Mouse (Mus musculus) kidney, postnatal 0 days (tissue): ENCODE results near the gene Msl3. TPM values are rescaled to one million over a fixed set of nuclear protein-coding genes. Genes with fewer than 3 reads are reported as not detected.

Source experiments
- ATAC-seq: fragments of 200-750 bp; cut with Nextera tagmentation; replicated peaks from 2 replicates; pipeline ENCODE4 v1.8.0; 2017; ENCODE audit warnings: low read depth, moderate number of reproducible peaks, moderate TSS enrichment, moderate library complexity; ENCODE audit not compliant: low FRiP score
- DNase-seq: peaks from one replicate; pipeline ENCODE4 v3.0.0-alpha.2; 2016; ENCODE audit warnings: low spot score
- H3K27ac ChIP-seq: fragments of 300-500 bp; sonication (generic); 2 replicates; pipeline ENCODE4 v1.5.1; 2014; ENCODE audit warnings: mild to moderate bottlenecking
- H3K27me3 ChIP-seq: fragments of 300-500 bp; sonication (generic); 2 replicates; pipeline ENCODE4 v1.6.1; 2014; ENCODE audit warnings: low read length, mixed read lengths; ENCODE audit not compliant: insufficient read depth
- H3K36me3 ChIP-seq: fragments of 300-500 bp; sonication (generic); 2 replicates; pipeline ENCODE4 v1.6.1; 2014; ENCODE audit warnings: low read length, mixed read lengths; ENCODE audit not compliant: insufficient read depth
- H3K4me1 ChIP-seq: fragments of 300-500 bp; sonication (generic); replicated peaks from 2 replicates; pipeline ENCODE4 v1.6.1; 2014; ENCODE audit warnings: antibody characterized with exemption, low read length, mixed read lengths; ENCODE audit not compliant: insufficient read depth
- H3K4me2 ChIP-seq: fragments of 300-500 bp; sonication (generic); 2 replicates; pipeline ENCODE4 v1.6.1; 2014; ENCODE audit warnings: mild to moderate bottlenecking, low read length, moderate library complexity, mixed read lengths
- H3K4me3 ChIP-seq: fragments of 300-500 bp; sonication (generic); replicated peaks from 2 replicates; pipeline ENCODE4 v1.5.1; 2014; ENCODE audit warnings: low read depth, low read length
- H3K9ac ChIP-seq: fragments of 300-500 bp; sonication (generic); 2 replicates; pipeline ENCODE4 v1.6.1; 2014; ENCODE audit warnings: low read depth, low read length
- H3K9me3 ChIP-seq: fragments of 300-500 bp; sonication (generic); replicated peaks from 2 replicates; pipeline ENCODE4 v1.6.1; 2016; ENCODE audit warnings: low read length, inconsistent platforms, mixed read lengths
- CTCF ChIP-seq: IDR thresholded peaks from 2 replicates; pipeline ENCODE4 v1.5.1; 2016; ENCODE audit warnings: antibody characterized with exemption, low read depth, mild to moderate bottlenecking, moderate library complexity
- WGBS: fragments of 180-500 bp; shearing (Covaris S2); extraction: QIAGEN DNeasy Blood & Tissue Kit; methylation state at CpG from one replicate; pipeline ENCODE4 v1.1.7; 2014; 5-methylcytosine and 5-hydroxymethylcytosine counted together
- polyA plus RNA-seq: library from polyadenylated mRNA; unstranded; fragments of >200 nt; fragmentation: Nextera tagmentation; extraction: Ambion mirVana; gene quantifications from 2 replicates; pipeline ENCODE4 v1.2.1, GENCODE M21; 2015

Gene Msl3
- polyA plus RNA-seq, 1 experiment from 2014 or later: 32.6 TPM

- H3K4me1 ChIP-seq: no peaks in the 10 kb centered on the region
- peak overlapping the region; percentile 30 for H3K4me3 ChIP-seq
- ATAC-seq (peak; percentile 46; the same call in 1 of the 2 replicates), DNase-seq (peak; percentile 66)
- WGBS: 27% methylated on average over 11 of the region's 11 CpGs
- H3K4me2 ChIP-seq: peak overlapping the region; percentile 50
- no peaks in the 10 kb centered on the region for H3K36me3 ChIP-seq
- no peaks in the 10 kb centered on the region for H3K9me3 ChIP-seq
- no peaks in the 10 kb centered on the region for H3K27me3 ChIP-seq
- peak; percentile 67 for TF ChIP-seq CTCF
- H3K27ac ChIP-seq: no peak overlapping the region
- H3K9ac ChIP-seq: 0 out of 2 replicates have a peak overlapping the region, but pooled peaks have one; percentile 10
Observed at GRCm38 (mm10) chrX:168639556-168640356, 33.9 kb downstream of the Msl3 start.

Other genes starting within 250 kb of the Msl3 start
- 0.43 and 0.50 TPM in 2 replicates for gene Frmpd4, start 96.7 kb downstream of the Msl3 start, polyA plus RNA-seq
- gene Arhgap6, start 121.2 kb upstream of the Msl3 start, polyA plus RNA-seq: 3.9 and 4.1 TPM in 2 replicates